Mouse (Mus musculus) embryonic facial prominence, embryonic 10.5 days (tissue): ENCODE measurements at regions not wholly inside any gene's neighbourhood (a gene's known extent, or its start where the extent isn't known, plus 50 kb on each side); places are given as distances from the start of the nearest gene placed in this dataset.
"Not testable (repeated sequence)": the region's sequence is repeated elsewhere in the genome, so short reads cannot be mapped to it uniquely, and the experiment has no call there.

ENCODE experiments used
- DNase-seq: peaks from one replicate; pipeline ENCODE4 v3.0.0-alpha.2; 2017; ENCODE audit warnings: low spot score
- H3K27ac ChIP-seq: fragments of 300-500 bp; sonication (generic); replicated peaks from 2 replicates; pipeline ENCODE4 v1.5.1; 2016; ENCODE audit warnings: mild to moderate bottlenecking
- H3K27me3 ChIP-seq: fragments of 300-500 bp; sonication (generic); replicated peaks from 2 replicates; pipeline ENCODE4 v1.6.1; 2016; ENCODE audit warnings: low read depth, mild to moderate bottlenecking; ENCODE audit not compliant: poor library complexity, severe bottlenecking
- H3K36me3 ChIP-seq: fragments of 300-500 bp; sonication (generic); replicated peaks from 2 replicates; pipeline ENCODE4 v1.6.1; 2016; ENCODE audit warnings: mild to moderate bottlenecking, moderate library complexity
- H3K4me1 ChIP-seq: fragments of 300-500 bp; sonication (generic); 2 replicates; pipeline ENCODE4 v1.6.1; 2016
- H3K4me3 ChIP-seq: fragments of 300-500 bp; sonication (generic); 2 replicates; pipeline ENCODE4 v1.5.1; 2016; ENCODE audit warnings: mild to moderate bottlenecking, moderate library complexity
- H3K9me3 ChIP-seq: fragments of 300-500 bp; sonication (generic); 2 replicates; pipeline ENCODE4 v1.6.1; 2016; ENCODE audit warnings: mild to moderate bottlenecking
- WGBS: fragments of 180-500 bp; shearing (Covaris S2); methylation state at CpG from one replicate; pipeline ENCODE4 v1.1.7; 2016; 5-methylcytosine and 5-hydroxymethylcytosine counted together

- Histone ChIP-seq H3K27ac (no peak overlapping the region), H3K4me1 (no peaks in the 10 kb centered on the region), H3K27me3 (no peaks in the 10 kb centered on the region), H3K36me3 (no peaks in the 10 kb centered on the region), H3K9me3 (no peaks in the 10 kb centered on the region), H3K4me3 (no peak overlapping the region)
- no peak for DNase-seq
- WGBS = 70% methylated on average over 4 of the region's 4 CpGs
Measured at GRCm38 (mm10) chr10:14333344-14333743, 212.1 kb downstream of the Adgrg6 start.

GRCm38 (mm10) chr10:14332688-14333117 lies 212.8 kb downstream of the Adgrg6 start:
- Histone ChIP-seq H3K9me3 (no peaks in the 10 kb centered on the region), H3K36me3 (no peaks in the 10 kb centered on the region), H3K4me1 (no peaks in the 10 kb centered on the region), H3K4me3 (no peak overlapping the region), H3K27ac (no peak overlapping the region), H3K27me3 (no peaks in the 10 kb centered on the region)
- DNase-seq = no peak
- WGBS = 51% methylated on average over 4 of the region's 4 CpGs

- H3K4me3 ChIP-seq = no peak overlapping the region
- no peak overlapping the region for H3K27ac ChIP-seq
- H3K27me3 ChIP-seq = no peaks in the 10 kb centered on the region
- no peak for DNase-seq
- WGBS = 89% methylated on average over 2 of the region's 2 CpGs
- no peaks in the 10 kb centered on the region for H3K4me1 ChIP-seq
- no peaks in the 10 kb centered on the region for H3K9me3 ChIP-seq
- no peaks in the 10 kb centered on the region for H3K36me3 ChIP-seq
Measured at GRCm38 (mm10) chr10:14328846-14329245, 216.6 kb downstream of the Adgrg6 start.

GRCm38 (mm10) chr10:14326229-14326628 lies 219.2 kb downstream of the Adgrg6 start:
- Histone ChIP-seq H3K27ac (no peak overlapping the region), H3K27me3 (no peaks in the 10 kb centered on the region), H3K36me3 (no peaks in the 10 kb centered on the region), H3K9me3 (no peaks in the 10 kb centered on the region), H3K4me3 (no peak overlapping the region), H3K4me1 (no peaks in the 10 kb centered on the region)
- no peak for DNase-seq
- 87% methylated on average over 6 of the region's 6 CpGs for WGBS

GRCm38 (mm10) chr10:14321503-14321902 lies 224.0 kb downstream of the Adgrg6 start:
- DNase-seq = peak; percentile 81
- Histone ChIP-seq H3K36me3 (no peaks in the 10 kb centered on the region), H3K9me3 (no peaks in the 10 kb centered on the region), H3K4me1 (no peaks in the 10 kb centered on the region), H3K27ac (no peak overlapping the region), H3K4me3 (no peak overlapping the region), H3K27me3 (no peaks in the 10 kb centered on the region)
- WGBS = 8% methylated on average over 4 of the region's 4 CpGs

GRCm38 (mm10) chr10:14315232-14315631 lies 230.2 kb downstream of the Adgrg6 start:
- no peaks in the 10 kb centered on the region for H3K4me1 ChIP-seq
- H3K27me3 ChIP-seq = no peaks in the 10 kb centered on the region
- H3K36me3 ChIP-seq = no peaks in the 10 kb centered on the region
- no peaks in the 10 kb centered on the region for H3K9me3 ChIP-seq
- 91% methylated on average over 7 of the region's 7 CpGs for WGBS
- H3K27ac ChIP-seq = no peak overlapping the region
- no peak for DNase-seq
- no peak overlapping the region for H3K4me3 ChIP-seq

GRCm38 (mm10) chr10:14314607-14315006 lies 230.9 kb downstream of the Adgrg6 start:
- H3K4me1 ChIP-seq = no peaks in the 10 kb centered on the region
- no peak overlapping the region for H3K27ac ChIP-seq
- H3K27me3 ChIP-seq = no peaks in the 10 kb centered on the region
- H3K9me3 ChIP-seq = no peaks in the 10 kb centered on the region
- 67% methylated on average over 4 of the region's 4 CpGs for WGBS
- no peak overlapping the region for H3K4me3 ChIP-seq
- no peaks in the 10 kb centered on the region for H3K36me3 ChIP-seq
- DNase-seq = no peak

GRCm38 (mm10) chr10:14314004-14314581 lies 231.4 kb downstream of the Adgrg6 start:
- Histone ChIP-seq H3K4me3 (no peak overlapping the region), H3K4me1 (no peaks in the 10 kb centered on the region), H3K27ac (no peak overlapping the region), H3K27me3 (no peaks in the 10 kb centered on the region), H3K36me3 (no peaks in the 10 kb centered on the region), H3K9me3 (no peaks in the 10 kb centered on the region)
- WGBS = 80% methylated on average over 10 of the region's 10 CpGs
- DNase-seq = no peak

- H3K4me1 ChIP-seq = no peaks in the 10 kb centered on the region
- no peaks in the 10 kb centered on the region for H3K36me3 ChIP-seq
- no peak overlapping the region for H3K27ac ChIP-seq
- DNase-seq = no peak
- no peaks in the 10 kb centered on the region for H3K9me3 ChIP-seq
- no peaks in the 10 kb centered on the region for H3K27me3 ChIP-seq
- 80% methylated on average over 4 of the region's 4 CpGs for WGBS
- no peak overlapping the region for H3K4me3 ChIP-seq
Measured at GRCm38 (mm10) chr10:14312959-14313358, 232.5 kb downstream of the Adgrg6 start.

- H3K9me3 ChIP-seq = no peaks in the 10 kb centered on the region
- no peak overlapping the region for H3K27ac ChIP-seq
- H3K36me3 ChIP-seq = no peaks in the 10 kb centered on the region
- WGBS = 82% methylated on average over 3 of the region's 3 CpGs
- DNase-seq = no peak
- no peaks in the 10 kb centered on the region for H3K27me3 ChIP-seq
- H3K4me3 ChIP-seq = no peak overlapping the region
- no peaks in the 10 kb centered on the region for H3K4me1 ChIP-seq
Measured at GRCm38 (mm10) chr10:14311962-14312361, 233.5 kb downstream of the Adgrg6 start.

- no peak for DNase-seq
- Histone ChIP-seq H3K27me3 (no peaks in the 10 kb centered on the region), H3K36me3 (no peaks in the 10 kb centered on the region), H3K4me1 (no peaks in the 10 kb centered on the region), H3K4me3 (no peak overlapping the region), H3K27ac (no peak overlapping the region), H3K9me3 (no peaks in the 10 kb centered on the region)
- 63% methylated on average over 3 of the region's 3 CpGs for whole genome bisulfite sequencing
Measured at GRCm38 (mm10) chr10:14306811-14307210, 238.6 kb downstream of the Adgrg6 start.

GRCm38 (mm10) chr10:14303476-14303875 lies 242.0 kb downstream of the Adgrg6 start:
- Histone ChIP-seq H3K36me3 (no peaks in the 10 kb centered on the region), H3K4me1 (no peaks in the 10 kb centered on the region), H3K4me3 (no peak overlapping the region), H3K27ac (no peak overlapping the region), H3K27me3 (no peaks in the 10 kb centered on the region), H3K9me3 (no peaks in the 10 kb centered on the region)
- no peak for DNase-seq

GRCm38 (mm10) chr10:14296147-14296546 lies 249.3 kb downstream of the Adgrg6 start:
- WGBS = 80% methylated on average over 4 of the region's 4 CpGs
- H3K27ac ChIP-seq = no peak overlapping the region
- no peak for DNase-seq
- H3K36me3 ChIP-seq = no peaks in the 10 kb centered on the region
- H3K4me1 ChIP-seq = no peaks in the 10 kb centered on the region
- H3K27me3 ChIP-seq = no peaks in the 10 kb centered on the region
- no peak overlapping the region for H3K4me3 ChIP-seq
- no peaks in the 10 kb centered on the region for H3K9me3 ChIP-seq

GRCm38 (mm10) chr10:14292701-14293100 lies 252.8 kb downstream of the Adgrg6 start:
- not testable (repeated sequence) for DNase-seq, H3K27ac ChIP-seq
- 89% methylated on average over 8 of the region's 8 CpGs for WGBS

More at GRCm38 (mm10) chr10:14292701-14293100, 252.8 kb downstream of the Adgrg6 start:
- H3K9me3 ChIP-seq, H3K4me3 ChIP-seq, H3K27me3 ChIP-seq, H3K4me1 ChIP-seq, H3K36me3 ChIP-seq: not testable (repeated sequence)
